Mouse (Mus musculus): Measurements from ENCODE around the gene Abca6. TPM values are rescaled to one million over a fixed set of nuclear protein-coding genes. Genes with fewer than 3 reads are reported as not detected.

Gene Abca6
- polyA plus RNA-seq, 1 experiment: not detected

- no peak for TF ChIP-seq MYOD1 (IDR thresholded peaks at IDR 0.05; ENCODE audit: control insufficient read depth, insufficient read length, low read depth)
- no peak for TF ChIP-seq USF1 (IDR thresholded peaks at IDR 0.05; ENCODE audit: low read depth)
- no peak for TF ChIP-seq CEBPB (IDR thresholded peaks at IDR 0.05; ENCODE audit: low read depth)
- no peak for TF ChIP-seq MAX (IDR thresholded peaks at IDR 0.05)
- TF ChIP-seq CTCF (IDR thresholded peaks at IDR 0.05; ENCODE audit: control insufficient read depth, insufficient read depth, insufficient read length): no peak
- TF ChIP-seq MYOG (IDR thresholded peaks at IDR 0.05; ENCODE audit: control insufficient read depth, extremely low read depth, insufficient read length): no peak
- no peak for TF ChIP-seq FOSL1 (IDR thresholded peaks at IDR 0.05; ENCODE audit: insufficient read depth, low read length, poor library complexity, severe bottlenecking)
- H3K27me3 ChIP-seq (ENCODE audit: control insufficient read depth, insufficient read depth, insufficient read length): no peaks in the 10 kb centered on the region
- H3K4me3 ChIP-seq (ENCODE audit: insufficient read depth, poor library complexity, severe bottlenecking): no peak overlapping the region
Observed at GRCm38 (mm10) chr11:110237466-110237865, 14.1 kb downstream of the Abca6 start.

GRCm38 (mm10) chr11:110232975-110233374 is 18.6 kb downstream of the Abca6 start:
- H3K36me3 ChIP-seq (ENCODE audit: control insufficient read depth, insufficient read depth): no peaks in the 10 kb centered on the region
- no peaks in the 10 kb centered on the region for H3K79me2 ChIP-seq (ENCODE audit: control insufficient read depth, insufficient read depth)
- TF ChIP-seq FOSL1 (IDR thresholded peaks at IDR 0.05; ENCODE audit: insufficient read depth, low read length, poor library complexity, severe bottlenecking): no peak
- no peak for TF ChIP-seq CEBPB (IDR thresholded peaks at IDR 0.05; ENCODE audit: low read depth)
- TF ChIP-seq CTCF (IDR thresholded peaks at IDR 0.05; ENCODE audit: control insufficient read depth, insufficient read depth, insufficient read length): no peak
- TF ChIP-seq MYOD1 (IDR thresholded peaks at IDR 0.05; ENCODE audit: control insufficient read depth, insufficient read length, low read depth): no peak
- TF ChIP-seq USF1 (IDR thresholded peaks at IDR 0.05; ENCODE audit: low read depth): no peak
- no peak for TF ChIP-seq MAX (IDR thresholded peaks at IDR 0.05)
- no peak for TF ChIP-seq MYOG (IDR thresholded peaks at IDR 0.05; ENCODE audit: control insufficient read depth, extremely low read depth, insufficient read length)
- H3K27me3 ChIP-seq (ENCODE audit: control insufficient read depth, insufficient read depth, insufficient read length): no peaks in the 10 kb centered on the region
- no peak overlapping the region for H3ac ChIP-seq (ENCODE audit: control insufficient read depth, insufficient read length, low read depth)
- H3K79me3 ChIP-seq (ENCODE audit: low read depth): no peaks in the 10 kb centered on the region
- H3K4me3 ChIP-seq (ENCODE audit: insufficient read depth, poor library complexity, severe bottlenecking): no peak overlapping the region

More at GRCm38 (mm10) chr11:110237466-110237865, 14.1 kb downstream of the Abca6 start:
- Histone ChIP-seq H3K79me3 (ENCODE audit: low read depth) (no peaks in the 10 kb centered on the region), H3K36me3 (ENCODE audit: control insufficient read depth, insufficient read depth) (no peaks in the 10 kb centered on the region), H3ac (ENCODE audit: control insufficient read depth, insufficient read length, low read depth) (no peak overlapping the region), H3K79me2 (ENCODE audit: control insufficient read depth, insufficient read depth) (no peaks in the 10 kb centered on the region)

GRCm38 (mm10) chr11:110217118-110217517 is 34.5 kb downstream of the Abca6 start:
- TF ChIP-seq USF1 (IDR thresholded peaks at IDR 0.05; ENCODE audit: low read depth): no peak
- TF ChIP-seq CEBPB (IDR thresholded peaks at IDR 0.05; ENCODE audit: low read depth): no peak
- no peak for TF ChIP-seq MYOD1 (IDR thresholded peaks at IDR 0.05; ENCODE audit: control insufficient read depth, insufficient read length, low read depth)
- no peak for TF ChIP-seq CTCF (IDR thresholded peaks at IDR 0.05; ENCODE audit: control insufficient read depth, insufficient read depth, insufficient read length)
- no peak for TF ChIP-seq MYOG (IDR thresholded peaks at IDR 0.05; ENCODE audit: control insufficient read depth, extremely low read depth, insufficient read length)
- TF ChIP-seq FOSL1 (IDR thresholded peaks at IDR 0.05; ENCODE audit: insufficient read depth, low read length, poor library complexity, severe bottlenecking): no peak
- H3K36me3 ChIP-seq (ENCODE audit: control insufficient read depth, insufficient read depth): no peaks in the 10 kb centered on the region

GRCm38 (mm10) chr11:110203930-110204329 is 47.6 kb downstream of the Abca6 start:
- Histone ChIP-seq H3K4me3 (ENCODE audit: insufficient read depth, poor library complexity, severe bottlenecking) (no peak overlapping the region), H3K27me3 (ENCODE audit: control insufficient read depth, insufficient read depth, insufficient read length) (no peaks in the 10 kb centered on the region), H3K79me3 (ENCODE audit: low read depth) (no peaks in the 10 kb centered on the region), H3ac (ENCODE audit: control insufficient read depth, insufficient read length, low read depth) (no peak overlapping the region), H3K36me3 (ENCODE audit: control insufficient read depth, insufficient read depth) (no peaks in the 10 kb centered on the region), H3K79me2 (ENCODE audit: control insufficient read depth, insufficient read depth) (no peaks in the 10 kb centered on the region)
- TF ChIP-seq FOSL1 (IDR thresholded peaks at IDR 0.05; ENCODE audit: insufficient read depth, low read length, poor library complexity, severe bottlenecking): no peak
- no peak for TF ChIP-seq CEBPB (IDR thresholded peaks at IDR 0.05; ENCODE audit: low read depth)
- TF ChIP-seq MYOG (IDR thresholded peaks at IDR 0.05; ENCODE audit: control insufficient read depth, extremely low read depth, insufficient read length): no peak
- no peak for TF ChIP-seq CTCF (IDR thresholded peaks at IDR 0.05; ENCODE audit: control insufficient read depth, insufficient read depth, insufficient read length)
- TF ChIP-seq USF1 (IDR thresholded peaks at IDR 0.05; ENCODE audit: low read depth): no peak
- TF ChIP-seq MYOD1 (IDR thresholded peaks at IDR 0.05; ENCODE audit: control insufficient read depth, insufficient read length, low read depth): no peak
- TF ChIP-seq MAX (IDR thresholded peaks at IDR 0.05): no peak

More at GRCm38 (mm10) chr11:110217118-110217517, 34.5 kb downstream of the Abca6 start:
- H3K4me3 ChIP-seq (ENCODE audit: insufficient read depth, poor library complexity, severe bottlenecking): no peak overlapping the region
- H3K79me3 ChIP-seq (ENCODE audit: low read depth): no peaks in the 10 kb centered on the region
- no peaks in the 10 kb centered on the region for H3K27me3 ChIP-seq (ENCODE audit: control insufficient read depth, insufficient read depth, insufficient read length)
- no peaks in the 10 kb centered on the region for H3K79me2 ChIP-seq (ENCODE audit: control insufficient read depth, insufficient read depth)
- H3ac ChIP-seq (ENCODE audit: control insufficient read depth, insufficient read length, low read depth): no peak overlapping the region

GRCm38 (mm10) chr11:110198882-110199281 is 52.7 kb downstream of the Abca6 start:
- Histone ChIP-seq H3K79me2 (ENCODE audit: control insufficient read depth, insufficient read depth) (no peaks in the 10 kb centered on the region), H3K4me3 (ENCODE audit: insufficient read depth, poor library complexity, severe bottlenecking) (no peak overlapping the region), H3K27me3 (ENCODE audit: control insufficient read depth, insufficient read depth, insufficient read length) (no peaks in the 10 kb centered on the region), H3ac (ENCODE audit: control insufficient read depth, insufficient read length, low read depth) (no peak overlapping the region), H3K36me3 (ENCODE audit: control insufficient read depth, insufficient read depth) (no peaks in the 10 kb centered on the region), H3K79me3 (ENCODE audit: low read depth) (no peaks in the 10 kb centered on the region)
- TF ChIP-seq MYOG (IDR thresholded peaks at IDR 0.05; ENCODE audit: control insufficient read depth, extremely low read depth, insufficient read length): no peak
- no peak for TF ChIP-seq FOSL1 (IDR thresholded peaks at IDR 0.05; ENCODE audit: insufficient read depth, low read length, poor library complexity, severe bottlenecking)
- no peak for TF ChIP-seq CTCF (IDR thresholded peaks at IDR 0.05; ENCODE audit: control insufficient read depth, insufficient read depth, insufficient read length)
- no peak for TF ChIP-seq MYOD1 (IDR thresholded peaks at IDR 0.05; ENCODE audit: control insufficient read depth, insufficient read length, low read depth)
- no peak for TF ChIP-seq USF1 (IDR thresholded peaks at IDR 0.05; ENCODE audit: low read depth)
- TF ChIP-seq CEBPB (IDR thresholded peaks at IDR 0.05; ENCODE audit: low read depth): no peak

Measured in C2C12 (cell line).